Mouse (Mus musculus): ENCODE measurements around the gene Them7. TPM values are rescaled to one million over a fixed set of nuclear protein-coding genes. Genes with fewer than 3 reads are reported as not detected.

Them7 gene
- polyA plus RNA-seq, 1 experiment from 2014 or later = 3.1 TPM

GRCm38 (mm10) chr2:105256427-105257071 is 32.4 kb downstream of the Them7 start:
- POLR2A ChIA-PET = interaction anchor here (0.7 kb wide), 1 partner anchor 117 kb away, joined by 4 read pairs; no protein-coding TSS in a partner anchor
- DNase-seq (ENCODE audit: low read depth, low spot score) = no peak
- H3K27me3 ChIP-seq = peaks cover 3% of the 10 kb centered on the region

GRCm38 (mm10) chr2:105257376-105257775 is 33.3 kb downstream of the Them7 start:
- POLR2A ChIA-PET = no interaction called here
- ATAC-seq = no peak
- peaks cover 3% of the 10 kb centered on the region for H3K27me3 ChIP-seq
- in situ Hi-C loops (cut with MboI; ENCODE audit: low pct_unique_long_range_greater_than_20kb) = no loop called here
- CTCF ChIA-PET = no interaction called here
- no peak for TF ChIP-seq CTCF (IDR thresholded peaks at IDR 0.05)
- no peak for DNase-seq (ENCODE audit: low read depth, low spot score)

More at GRCm38 (mm10) chr2:105256427-105257071, 32.4 kb downstream of the Them7 start:
- no peak for ATAC-seq
- in situ Hi-C loops (cut with MboI; ENCODE audit: low pct_unique_long_range_greater_than_20kb) = no loop called here
- CTCF ChIA-PET = interaction anchor here (0.8 to 1.2 kb wide), 2 partner anchors 11 to 30 kb away, joined by 3 read pairs; no protein-coding TSS in a partner anchor
- peak; percentile 54 for TF ChIP-seq CTCF (IDR thresholded peaks at IDR 0.05)

GRCm38 (mm10) chr2:105261335-105261734 is 37.2 kb downstream of the Them7 start:
- CTCF ChIA-PET = no interaction called here
- ATAC-seq (no peak), DNase-seq (ENCODE audit: low read depth, low spot score) (no peak)
- TF ChIP-seq CTCF (IDR thresholded peaks at IDR 0.05) = no peak
- in situ Hi-C loops (cut with MboI; ENCODE audit: low pct_unique_long_range_greater_than_20kb) = no loop called here
- peaks cover 2% of the 10 kb centered on the region for H3K27me3 ChIP-seq
- POLR2A ChIA-PET = no interaction called here

- TF ChIP-seq CTCF (IDR thresholded peaks at IDR 0.05) = no peak
- DNase-seq (ENCODE audit: low read depth, low spot score) = no peak
- H3K27me3 ChIP-seq = peaks cover 3% of the 10 kb centered on the region
- ATAC-seq = no peak
- CTCF ChIA-PET = no interaction called here
- POLR2A ChIA-PET = no interaction called here
- in situ Hi-C loops (cut with MboI; ENCODE audit: low pct_unique_long_range_greater_than_20kb) = no loop called here
These were observed 39.1 kb downstream of the Them7 start for GRCm38 (mm10) chr2:105263219-105263618.

- no peak for TF ChIP-seq CTCF (IDR thresholded peaks at IDR 0.05)
- POLR2A ChIA-PET = no interaction called here
- CTCF ChIA-PET = no interaction called here
- in situ Hi-C loops (cut with MboI; ENCODE audit: low pct_unique_long_range_greater_than_20kb) = no loop called here
- DNase-seq (ENCODE audit: low read depth, low spot score) (no peak), ATAC-seq (no peak)
- H3K27me3 ChIP-seq = peaks cover 12% of the 10 kb centered on the region
These were observed 58.4 kb downstream of the Them7 start for GRCm38 (mm10) chr2:105282407-105283077.

- CTCF ChIA-PET = no interaction called here
- TF ChIP-seq CTCF (IDR thresholded peaks at IDR 0.05) = no peak
- no peak for DNase-seq (ENCODE audit: low read depth, low spot score)
- no peak for ATAC-seq
- in situ Hi-C loops (cut with MboI; ENCODE audit: low pct_unique_long_range_greater_than_20kb) = no loop called here
- POLR2A ChIA-PET = no interaction called here
- peaks cover 12% of the 10 kb centered on the region for H3K27me3 ChIP-seq
These were observed 59.7 kb downstream of the Them7 start for GRCm38 (mm10) chr2:105283811-105284210.

- ATAC-seq (no peak), DNase-seq (ENCODE audit: low read depth, low spot score) (no peak)
- in situ Hi-C loops (cut with MboI; ENCODE audit: low pct_unique_long_range_greater_than_20kb) = no loop called here
- ChIA-PET CTCF (interaction anchor here (1.2 kb wide), 1 partner anchor 9 kb away, joined by 3 read pairs; no protein-coding TSS in a partner anchor), POLR2A (no interaction called here)
- peaks cover 12% of the 10 kb centered on the region for H3K27me3 ChIP-seq
- no peak for TF ChIP-seq CTCF (IDR thresholded peaks at IDR 0.05)
These were observed 60.7 kb downstream of the Them7 start for GRCm38 (mm10) chr2:105284855-105285254.

GRCm38 (mm10) chr2:105295823-105296222 is 71.7 kb downstream of the Them7 start:
- no peak for ATAC-seq
- in situ Hi-C loops (cut with MboI; ENCODE audit: low pct_unique_long_range_greater_than_20kb) = no loop called here
- ChIA-PET POLR2A (no interaction called here), CTCF (no interaction called here)
- no peak for TF ChIP-seq CTCF (IDR thresholded peaks at IDR 0.05)
- DNase-seq (ENCODE audit: low read depth, low spot score) = no peak
- peaks cover 3% of the 10 kb centered on the region for H3K27me3 ChIP-seq

GRCm38 (mm10) chr2:105298888-105299287 is 74.8 kb downstream of the Them7 start:
- TF ChIP-seq CTCF (IDR thresholded peaks at IDR 0.05) = peak; percentile 46
- DNase-seq (ENCODE audit: low read depth, low spot score) (no peak), ATAC-seq (no peak)
- ChIA-PET POLR2A (no interaction called here), CTCF (no interaction called here)
- in situ Hi-C loops (cut with MboI; ENCODE audit: low pct_unique_long_range_greater_than_20kb) = no loop called here
- H3K27me3 ChIP-seq = peaks cover 3% of the 10 kb centered on the region

GRCm38 (mm10) chr2:105301082-105301481 is 77.0 kb downstream of the Them7 start:
- ChIA-PET POLR2A (no interaction called here), CTCF (no interaction called here)
- H3K27me3 ChIP-seq = no peaks in the 10 kb centered on the region
- TF ChIP-seq CTCF (IDR thresholded peaks at IDR 0.05) = no peak
- ATAC-seq (no peak), DNase-seq (ENCODE audit: low read depth, low spot score) (no peak)
- in situ Hi-C loops (cut with MboI; ENCODE audit: low pct_unique_long_range_greater_than_20kb) = no loop called here

- in situ Hi-C loops (cut with MboI; ENCODE audit: low pct_unique_long_range_greater_than_20kb) = no loop called here
- no peaks in the 10 kb centered on the region for H3K27me3 ChIP-seq
- no peak for ATAC-seq
- DNase-seq (ENCODE audit: low read depth, low spot score) = no peak
- ChIA-PET CTCF (interaction anchor here (1.7 kb wide), 1 partner anchor 12 kb away, joined by 4 read pairs; no protein-coding TSS in a partner anchor), POLR2A (no interaction called here)
- no peak for TF ChIP-seq CTCF (IDR thresholded peaks at IDR 0.05)
These were observed 77.4 kb downstream of the Them7 start for GRCm38 (mm10) chr2:105301531-105301930.

All from Patski (cell line).